Mouse (Mus musculus): ENCODE data around the gene Ess2.
"Not testable (repeated sequence)": the region's sequence is repeated elsewhere in the genome, so short reads cannot be mapped to it uniquely, and the experiment has no call there.

Ess2 gene

GRCm38 (mm10) chr16:17911052-17911595 is at the start of gene Ess2:
Ess2 (minus strand) TSS chr16:17911348.
- peak; percentile 91 for DNase-seq (ENCODE audit: low read depth, low spot score)

- not testable (repeated sequence) for DNase-seq (ENCODE audit: low read depth, low spot score)
Observed at GRCm38 (mm10) chr16:17956052-17956638, 45.0 kb upstream of the Ess2 start.

- no peak for DNase-seq (ENCODE audit: low read depth, low spot score)
Observed at GRCm38 (mm10) chr16:17951618-17952017, 40.5 kb upstream of the Ess2 start.

- DNase-seq (ENCODE audit: low read depth, low spot score), result no peak
Observed at GRCm38 (mm10) chr16:17950068-17950467, 38.9 kb upstream of the Ess2 start.

- DNase-seq (ENCODE audit: low read depth, low spot score), result no peak
Observed at GRCm38 (mm10) chr16:17949421-17949877, 38.3 kb upstream of the Ess2 start.

GRCm38 (mm10) chr16:17945081-17945831 is 34.1 kb upstream of the Ess2 start:
- no peak for DNase-seq (ENCODE audit: low read depth, low spot score)

- no peak for DNase-seq (ENCODE audit: low read depth, low spot score)
Observed at GRCm38 (mm10) chr16:17943466-17943865, 32.3 kb upstream of the Ess2 start.

- peak; percentile 40 for DNase-seq (ENCODE audit: low read depth, low spot score)
Observed at GRCm38 (mm10) chr16:17939255-17939751, 28.2 kb upstream of the Ess2 start.

- peak; percentile 52 for DNase-seq (ENCODE audit: low read depth, low spot score)
Observed at GRCm38 (mm10) chr16:17938821-17939220, 27.7 kb upstream of the Ess2 start.

GRCm38 (mm10) chr16:17938187-17938586 is 27.0 kb upstream of the Ess2 start:
- no peak for DNase-seq (ENCODE audit: low read depth, low spot score)

- DNase-seq (ENCODE audit: low read depth, low spot score), result no peak
Observed at GRCm38 (mm10) chr16:17936776-17937175, 25.6 kb upstream of the Ess2 start.

- DNase-seq (ENCODE audit: low read depth, low spot score), result no peak
Observed at GRCm38 (mm10) chr16:17934445-17934910, 23.3 kb upstream of the Ess2 start.

GRCm38 (mm10) chr16:17933594-17934444 is 22.7 kb upstream of the Ess2 start:
- no peak for DNase-seq (ENCODE audit: low read depth, low spot score)

- no peak for DNase-seq (ENCODE audit: low read depth, low spot score)
Observed at GRCm38 (mm10) chr16:17931906-17932460, 20.8 kb upstream of the Ess2 start.

- DNase-seq (ENCODE audit: low read depth, low spot score), result no peak
Observed at GRCm38 (mm10) chr16:17929631-17930030, 18.5 kb upstream of the Ess2 start.

GRCm38 (mm10) chr16:17929211-17929610 is 18.1 kb upstream of the Ess2 start:
- DNase-seq (ENCODE audit: low read depth, low spot score), result no peak

- peak; percentile 40 for DNase-seq (ENCODE audit: low read depth, low spot score)
Observed at GRCm38 (mm10) chr16:17928627-17929104, 17.5 kb upstream of the Ess2 start.

- DNase-seq (ENCODE audit: low read depth, low spot score), result peak; percentile 59
Observed at GRCm38 (mm10) chr16:17928087-17928580, 17.0 kb upstream of the Ess2 start, which contains the start of gene Slc25a1. Slc25a1 (minus strand) TSS chr16:17928219.

GRCm38 (mm10) chr16:17927351-17928082 is 16.4 kb upstream of the Ess2 start:
- DNase-seq (ENCODE audit: low read depth, low spot score), result no peak

GRCm38 (mm10) chr16:17922163-17922538 is 11.0 kb upstream of the Ess2 start:
- DNase-seq (ENCODE audit: low read depth, low spot score), result no peak

Measured in c-Kit-negative CD71-positive TER-119-positive erythroid progenitor cells, embryonic 14.5 days (primary cell).